Mouse (Mus musculus) midbrain, embryonic 10.5 days (tissue): ENCODE data around the gene Isl1. TPM values are rescaled to one million over a fixed set of nuclear protein-coding genes. Genes with fewer than 3 reads are reported as not detected.

Experiments used
- DNase-seq: peaks from one replicate; pipeline ENCODE4 v3.0.0-alpha.2; 2017; ENCODE audit warnings: low spot score
- H3K27ac ChIP-seq: fragments of 300-500 bp; sonication (generic); replicated peaks from 2 replicates; pipeline ENCODE4 v1.5.1; 2016; ENCODE audit warnings: mild to moderate bottlenecking
- H3K27me3 ChIP-seq: fragments of 300-500 bp; sonication (generic); 2 replicates; pipeline ENCODE4 v1.6.1; 2016; ENCODE audit warnings: low read depth, mild to moderate bottlenecking; ENCODE audit not compliant: poor library complexity, severe bottlenecking
- H3K36me3 ChIP-seq: fragments of 300-500 bp; sonication (generic); 2 replicates; pipeline ENCODE4 v1.6.1; 2016; ENCODE audit warnings: mild to moderate bottlenecking, moderate library complexity
- H3K4me1 ChIP-seq: fragments of 300-500 bp; sonication (generic); 2 replicates; pipeline ENCODE4 v1.6.1; 2016
- H3K4me3 ChIP-seq: fragments of 300-500 bp; sonication (generic); 2 replicates; pipeline ENCODE4 v1.5.1; 2016; ENCODE audit warnings: mild to moderate bottlenecking, moderate library complexity
- H3K9me3 ChIP-seq: fragments of 300-500 bp; sonication (generic); replicated peaks from 2 replicates; pipeline ENCODE4 v1.6.1; 2016; ENCODE audit warnings: mild to moderate bottlenecking
- WGBS: fragments of 180-500 bp; shearing (Covaris S2); methylation state at CpG from one replicate; pipeline ENCODE4 v1.1.7; 2016; 5-methylcytosine and 5-hydroxymethylcytosine counted together
- polyA plus RNA-seq: library from polyadenylated mRNA; unstranded; fragments of >200 nt; fragmentation: Nextera tagmentation; extraction: Ambion mirVana; gene quantifications from 2 replicates; pipeline ENCODE4 v1.2.1, GENCODE M21; 2016

Isl1 gene
- polyA plus RNA-seq, 1 experiment from 2014 or later = 16.4 TPM

DNA sequence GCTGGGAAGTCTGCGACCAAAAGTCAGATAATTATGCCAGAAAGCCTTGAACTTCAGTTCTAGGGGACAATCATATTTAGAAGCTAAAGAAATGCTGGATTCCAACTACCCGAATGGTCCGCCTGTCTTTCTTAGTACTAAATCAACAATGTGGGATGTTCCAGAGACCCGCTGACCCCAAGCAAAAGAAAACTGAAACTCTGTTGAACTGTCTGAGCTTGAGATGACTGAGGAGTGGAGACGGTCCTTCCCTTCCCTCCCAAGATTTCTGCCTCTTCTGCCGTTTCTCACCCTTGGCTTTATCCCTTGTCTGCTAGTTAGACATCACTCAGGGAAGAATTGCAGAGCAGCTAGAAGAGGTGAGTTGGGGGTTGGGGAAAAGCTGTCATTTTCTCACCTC is 5.7 kb downstream of the Isl1 start:
- no peaks in the 10 kb centered on the region for H3K9me3 ChIP-seq
- no peak overlapping the region for H3K4me3 ChIP-seq
- H3K36me3 ChIP-seq = no peaks in the 10 kb centered on the region
- no peak for DNase-seq
- peaks cover 15% of the 10 kb centered on the region for H3K4me1 ChIP-seq
- H3K27ac ChIP-seq = no peak overlapping the region
- H3K27me3 ChIP-seq = peaks cover 100% of the 10 kb centered on the region
- WGBS = under 1% methylated on average over 6 of the region's 6 CpGs

DNA sequence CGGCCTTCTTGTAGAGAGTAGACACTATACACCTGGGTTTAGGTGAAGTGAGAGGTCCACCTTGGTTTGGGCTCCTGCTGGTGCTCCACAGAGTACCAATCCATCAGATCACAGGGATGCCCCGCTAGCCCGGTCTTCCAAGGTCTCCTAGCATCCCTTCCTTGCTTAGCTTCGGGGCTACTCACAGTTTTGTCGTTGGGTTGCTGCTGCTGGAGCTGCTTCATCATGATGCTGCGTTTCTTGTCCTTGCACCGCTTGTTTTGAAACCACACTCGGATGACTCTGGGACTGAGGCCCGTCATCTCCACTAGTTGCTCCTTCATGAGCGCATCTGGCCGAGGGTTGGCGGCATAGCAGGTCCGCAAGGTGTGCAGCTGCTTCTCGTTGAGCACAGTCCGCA is 6.6 kb downstream of the Isl1 start:
- Histone ChIP-seq H3K4me3 (0 out of 2 replicates have a peak overlapping the region, but pooled peaks have one; percentile 2), H3K27me3 (peaks cover 100% of the 10 kb centered on the region), H3K36me3 (no peaks in the 10 kb centered on the region), H3K9me3 (no peaks in the 10 kb centered on the region), H3K4me1 (peaks cover 14% of the 10 kb centered on the region), H3K27ac (no peak overlapping the region)
- 3% methylated on average over 15 of the region's 15 CpGs for WGBS
- no peak for DNase-seq

- no peaks in the 10 kb centered on the region for H3K36me3 ChIP-seq
- H3K27me3 ChIP-seq = peaks cover 100% of the 10 kb centered on the region
- H3K27ac ChIP-seq = no peak overlapping the region
- H3K4me1 ChIP-seq = peaks cover 19% of the 10 kb centered on the region
- H3K4me3 ChIP-seq = no peak overlapping the region
- no peak for DNase-seq
- 1% methylated on average over 3 of the region's 3 CpGs for WGBS
- H3K9me3 ChIP-seq = no peaks in the 10 kb centered on the region
Observed at GRCm38 (mm10) chr13:116301706-116302105, 7.8 kb downstream of the Isl1 start.

DNA sequence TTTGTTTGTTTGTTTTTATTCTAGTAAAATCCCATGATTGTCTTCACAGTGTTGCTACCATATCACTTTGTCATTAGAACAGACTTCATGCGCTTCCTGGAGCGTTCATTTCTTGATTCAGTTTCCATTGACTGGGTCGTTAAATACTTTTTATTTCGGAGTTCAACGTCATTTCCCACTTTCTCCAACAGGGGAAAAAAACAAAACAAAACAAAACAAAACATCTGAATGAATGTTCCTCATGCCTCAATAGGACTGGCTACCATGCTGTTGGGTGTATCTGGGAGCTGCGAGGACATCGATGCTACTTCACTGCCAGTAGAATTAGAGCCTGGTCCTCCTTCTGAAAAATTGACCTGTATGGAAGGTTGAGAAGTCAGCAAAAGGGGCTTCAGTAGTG is 10.2 kb downstream of the Isl1 start:
- Histone ChIP-seq H3K36me3 (no peaks in the 10 kb centered on the region), H3K27ac (no peak overlapping the region), H3K4me3 (no peak overlapping the region), H3K27me3 (peaks cover 100% of the 10 kb centered on the region), H3K4me1 (peaks cover 14% of the 10 kb centered on the region), H3K9me3 (no peaks in the 10 kb centered on the region)
- DNase-seq = no peak
- 5% methylated on average over 7 of the region's 7 CpGs for WGBS

DNA sequence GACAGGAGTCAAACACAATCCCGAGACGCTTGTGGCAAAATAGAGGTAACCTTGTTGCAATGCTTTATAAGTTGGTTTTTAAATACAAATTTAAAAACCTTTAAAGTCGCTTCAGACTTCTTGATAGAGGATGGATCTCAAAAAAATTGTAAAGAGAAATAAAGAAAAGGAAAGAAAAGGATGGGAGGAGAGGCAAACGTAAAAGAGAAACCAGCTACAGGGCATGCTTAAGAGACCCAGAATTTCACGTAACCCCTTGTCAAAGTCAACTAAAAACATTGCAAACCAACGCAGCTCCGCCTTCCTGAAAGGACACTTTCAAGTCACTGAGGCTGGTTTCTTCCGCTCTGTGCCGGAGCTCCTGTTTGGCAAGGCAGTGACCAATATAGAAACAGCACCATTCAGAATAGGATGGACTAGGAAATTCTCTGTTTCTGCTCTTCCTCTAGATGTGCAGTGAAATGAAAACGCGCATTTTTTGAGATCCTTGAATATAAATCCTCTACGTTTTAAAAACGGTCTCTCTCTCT is 10.8 kb downstream of the Isl1 start:
- peaks cover 100% of the 10 kb centered on the region for H3K27me3 ChIP-seq
- H3K4me1 ChIP-seq = peaks cover 16% of the 10 kb centered on the region
- no peak overlapping the region for H3K4me3 ChIP-seq
- H3K9me3 ChIP-seq = no peaks in the 10 kb centered on the region
- H3K36me3 ChIP-seq = no peaks in the 10 kb centered on the region
- WGBS = 2% methylated on average over 13 of the region's 13 CpGs
- DNase-seq = no peak
- no peak overlapping the region for H3K27ac ChIP-seq

DNA sequence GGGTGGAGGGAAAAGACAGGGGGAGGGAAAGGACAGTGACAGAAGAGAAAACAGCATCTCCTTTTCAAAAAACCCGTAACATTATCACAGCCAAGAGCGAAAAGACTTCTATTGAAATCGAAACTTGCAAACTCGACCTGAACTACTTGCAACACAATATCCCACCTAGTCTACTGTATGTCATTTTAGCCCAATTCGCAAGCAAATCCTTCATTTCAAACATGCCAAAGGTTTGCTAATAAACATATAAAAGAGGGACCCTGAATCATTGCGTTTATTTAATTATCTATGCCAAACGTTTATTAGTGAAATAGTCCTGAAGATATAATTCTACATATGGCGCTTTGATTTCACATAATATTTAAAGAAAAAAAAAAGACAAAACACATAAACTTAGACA is 11.5 kb downstream of the Isl1 start:
- Histone ChIP-seq H3K27me3 (peaks cover 100% of the 10 kb centered on the region), H3K36me3 (no peaks in the 10 kb centered on the region), H3K4me3 (no peak overlapping the region), H3K4me1 (peaks cover 16% of the 10 kb centered on the region), H3K9me3 (no peaks in the 10 kb centered on the region), H3K27ac (no peak overlapping the region)
- DNase-seq = no peak
- WGBS = 2% methylated on average over 8 of the region's 8 CpGs

- Histone ChIP-seq H3K27ac (no peak overlapping the region), H3K4me1 (peaks cover 15% of the 10 kb centered on the region), H3K9me3 (no peaks in the 10 kb centered on the region), H3K36me3 (no peaks in the 10 kb centered on the region), H3K27me3 (peaks cover 100% of the 10 kb centered on the region), H3K4me3 (0 out of 2 replicates have a peak overlapping the region, but pooled peaks have one; percentile 16)
- 0% methylated on average over 33 of the region's 33 CpGs for WGBS
- no peak for DNase-seq
Observed at GRCm38 (mm10) chr13:116297048-116297811, 12.3 kb downstream of the Isl1 start.

DNA sequence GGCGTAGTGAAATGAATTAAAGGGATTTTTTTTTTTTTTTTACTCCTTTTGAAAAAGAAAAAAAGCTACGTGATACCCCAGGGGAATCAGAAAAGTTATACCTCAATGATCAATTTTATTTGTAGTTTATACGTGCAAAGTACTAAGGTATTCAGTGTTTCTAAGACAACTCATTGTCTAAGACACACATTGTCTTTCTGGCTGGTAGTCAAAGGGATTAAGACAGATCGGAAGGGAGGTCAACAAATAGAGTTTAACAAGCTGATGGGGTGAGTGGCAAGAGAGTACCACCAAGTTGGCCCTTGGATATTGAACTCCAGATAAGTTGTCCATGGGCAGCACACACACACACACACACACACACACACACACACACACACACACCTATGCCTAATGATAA is 14.1 kb downstream of the Isl1 start:
- Histone ChIP-seq H3K27me3 (peaks cover 100% of the 10 kb centered on the region), H3K4me1 (peaks cover 15% of the 10 kb centered on the region), H3K4me3 (no peak overlapping the region), H3K9me3 (no peaks in the 10 kb centered on the region), H3K27ac (no peak overlapping the region), H3K36me3 (no peaks in the 10 kb centered on the region)
- WGBS = 4% methylated on average over 4 of the region's 4 CpGs
- no peak for DNase-seq

- WGBS = 4% methylated on average over 6 of the region's 6 CpGs
- Histone ChIP-seq H3K27me3 (peaks cover 100% of the 10 kb centered on the region), H3K4me1 (peaks cover 15% of the 10 kb centered on the region), H3K9me3 (no peaks in the 10 kb centered on the region), H3K27ac (no peak overlapping the region), H3K36me3 (no peaks in the 10 kb centered on the region), H3K4me3 (no peak overlapping the region)
- DNase-seq = no peak
Observed at GRCm38 (mm10) chr13:116294734-116295133, 14.8 kb downstream of the Isl1 start.

DNA sequence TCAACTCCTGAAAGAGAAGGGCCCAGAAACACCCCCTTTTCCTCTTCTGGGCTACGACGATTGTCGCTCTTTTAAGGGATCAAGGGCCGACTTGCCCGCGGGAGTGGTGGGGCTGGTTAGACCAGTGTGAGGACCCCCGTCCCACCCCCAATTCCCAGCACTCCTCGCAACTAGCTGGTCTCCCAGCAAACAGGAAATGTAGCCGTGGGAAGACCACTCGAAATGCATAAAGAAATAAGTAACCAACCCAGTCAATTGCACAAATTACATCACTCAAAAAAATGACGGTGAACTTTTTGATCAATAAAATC is 15.4 kb downstream of the Isl1 start:
- peak overlapping the region; percentile 39 for H3K4me3 ChIP-seq
- no peaks in the 10 kb centered on the region for H3K36me3 ChIP-seq
- DNase-seq = no peak
- H3K27me3 ChIP-seq = peaks cover 97% of the 10 kb centered on the region
- H3K4me1 ChIP-seq = peaks cover 15% of the 10 kb centered on the region
- H3K9me3 ChIP-seq = no peaks in the 10 kb centered on the region
- H3K27ac ChIP-seq = no peak overlapping the region
- WGBS = under 1% methylated on average over 11 of the region's 11 CpGs

- Histone ChIP-seq H3K9me3 (no peaks in the 10 kb centered on the region), H3K4me1 (peaks cover 15% of the 10 kb centered on the region), H3K27me3 (peaks cover 91% of the 10 kb centered on the region), H3K27ac (no peak overlapping the region), H3K36me3 (no peaks in the 10 kb centered on the region), H3K4me3 (peak overlapping the region; percentile 39)
- 2% methylated on average over 27 of the region's 27 CpGs for WGBS
- DNase-seq = peak; percentile 66
Observed at GRCm38 (mm10) chr13:116293301-116294150, 16.0 kb downstream of the Isl1 start.

DNA sequence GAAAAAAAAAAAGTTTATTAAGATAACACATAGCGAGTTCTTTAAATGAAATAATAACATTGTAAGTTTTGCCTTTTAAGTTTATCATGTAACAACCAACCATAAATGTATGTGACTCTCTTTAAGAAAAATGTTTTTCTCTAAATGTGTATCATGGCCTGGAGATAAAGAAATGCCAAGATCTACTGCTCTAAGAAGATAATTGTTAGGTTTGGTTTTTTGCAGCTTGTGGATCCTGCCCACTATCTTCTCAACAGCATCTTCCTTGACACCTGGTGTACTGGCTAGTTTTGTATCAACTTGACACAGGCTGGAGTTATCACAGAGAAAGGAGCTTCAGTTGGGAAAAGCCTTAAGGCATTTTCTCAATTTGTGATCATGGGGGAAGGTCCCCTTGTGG is 19.8 kb downstream of the Isl1 start:
- DNase-seq = no peak
- peaks cover 52% of the 10 kb centered on the region for H3K27me3 ChIP-seq
- WGBS = 95% methylated on average over 1 of the region's 1 CpGs

More for the DNA sequence above, 19.8 kb downstream of the Isl1 start:
- Histone ChIP-seq H3K4me3 (no peak overlapping the region), H3K9me3 (no peaks in the 10 kb centered on the region), H3K27ac (no peak overlapping the region), H3K4me1 (peaks cover 10% of the 10 kb centered on the region), H3K36me3 (no peaks in the 10 kb centered on the region)
